Mouse (Mus musculus) liver, adult (tissue): Measurements from ENCODE around the gene Rprd1b.

Experiments
- GATA4 ChIP-seq: IDR thresholded peaks from 2 replicates; pipeline ENCODE4 v1.6.1; 2014; ENCODE audit warnings: mild to moderate bottlenecking, low read length; ENCODE audit not compliant: insufficient replicate concordance

The Rprd1b gene

GRCm38 (mm10) chr2:158065064-158065463 lies 36.8 kb downstream of the Rprd1b start:
- TF ChIP-seq GATA4: no peak

- TF ChIP-seq GATA4: no peak
Measured at GRCm38 (mm10) chr2:158066456-158066855, 38.2 kb downstream of the Rprd1b start.

GRCm38 (mm10) chr2:158067260-158067824 lies 39.0 kb downstream of the Rprd1b start:
- TF ChIP-seq GATA4: no peak

- no peak for TF ChIP-seq GATA4
Measured at GRCm38 (mm10) chr2:158068444-158068971, 40.2 kb downstream of the Rprd1b start.

- no peak for TF ChIP-seq GATA4
Measured at GRCm38 (mm10) chr2:158070885-158071632, 42.8 kb downstream of the Rprd1b start.

GRCm38 (mm10) chr2:158071633-158071995 lies 43.3 kb downstream of the Rprd1b start:
- TF ChIP-seq GATA4: no peak

GRCm38 (mm10) chr2:158074835-158075234 lies 46.5 kb downstream of the Rprd1b start:
- TF ChIP-seq GATA4: no peak

GRCm38 (mm10) chr2:158076690-158077089 lies 48.4 kb downstream of the Rprd1b start:
- no peak for TF ChIP-seq GATA4

GRCm38 (mm10) chr2:158077981-158078380 lies 49.7 kb downstream of the Rprd1b start:
- TF ChIP-seq GATA4: no peak

- no peak for TF ChIP-seq GATA4
Measured at GRCm38 (mm10) chr2:158078971-158079370, 50.7 kb downstream of the Rprd1b start.

GRCm38 (mm10) chr2:158079843-158080395 lies 51.6 kb downstream of the Rprd1b start:
- TF ChIP-seq GATA4: no peak

- TF ChIP-seq GATA4: peak; percentile 93
Measured at GRCm38 (mm10) chr2:158080622-158081241, 52.4 kb downstream of the Rprd1b start.

- no peak for TF ChIP-seq GATA4
Measured at GRCm38 (mm10) chr2:158084486-158084885, 56.2 kb downstream of the Rprd1b start.

- no peak for TF ChIP-seq GATA4
Measured at GRCm38 (mm10) chr2:158090096-158090495, 61.8 kb downstream of the Rprd1b start.

GRCm38 (mm10) chr2:158093345-158093744 lies 65.0 kb downstream of the Rprd1b start:
- no peak for TF ChIP-seq GATA4

GRCm38 (mm10) chr2:158094300-158094699 lies 66.0 kb downstream of the Rprd1b start:
- no peak for TF ChIP-seq GATA4

GRCm38 (mm10) chr2:158094846-158095245 lies 66.5 kb downstream of the Rprd1b start:
- TF ChIP-seq GATA4: no peak
